Mouse (Mus musculus): Measurements from ENCODE around the gene Igsf8.

GRCm38 (mm10) chr1:172319346-172319745 is 57.9 kb downstream of the Igsf8 start:
- TF ChIP-seq CTCF (IDR thresholded peaks at IDR 0.05; ENCODE audit: low read depth, low read length) (no peak), GATA1 (IDR thresholded peaks at IDR 0.05; ENCODE audit: borderline replicate concordance, low read length) (no peak)

Measured in G1E (cell line).